Mouse (Mus musculus): Measurements from ENCODE around the gene Lnx2.

DNA sequence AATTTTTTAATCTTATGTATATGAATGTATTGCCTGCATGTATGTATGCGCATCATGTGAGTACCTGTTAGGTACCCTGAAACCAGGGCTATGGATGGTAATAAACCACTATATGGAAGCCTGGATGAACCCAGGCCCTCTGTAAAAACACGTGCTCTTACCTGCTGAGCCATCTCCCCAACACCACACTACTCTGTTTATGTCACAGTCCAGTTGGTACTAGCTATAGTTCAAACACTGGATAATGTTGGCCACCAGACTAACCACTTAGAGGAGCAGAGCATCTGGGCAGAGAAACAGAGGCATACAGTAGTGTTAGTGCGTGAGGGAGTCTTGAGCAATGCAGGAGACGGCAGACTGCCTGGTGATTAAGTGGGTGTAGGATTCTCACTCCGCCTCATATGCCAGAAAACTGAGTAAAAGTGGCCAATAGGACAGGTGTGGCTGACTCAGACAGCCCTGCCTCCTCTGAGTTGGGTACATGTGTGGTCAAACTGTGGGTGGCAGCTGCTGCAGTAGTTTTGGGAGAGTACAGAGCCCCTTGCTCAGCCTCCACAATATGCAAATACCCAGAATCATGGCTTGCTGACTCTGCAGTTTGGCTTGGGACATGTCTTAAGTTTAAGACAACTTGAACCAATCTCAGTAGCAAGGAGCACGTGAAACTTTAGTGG lies 20.7 kb downstream of the Lnx2 start:
- no peak for TF ChIP-seq HCFC1 (IDR thresholded peaks at IDR 0.05; ENCODE audit: borderline replicate concordance, insufficient read depth, low read length)
- TF ChIP-seq CHD2 (IDR thresholded peaks at IDR 0.05; ENCODE audit: low read depth, low read length), result no peak
- no peak for TF ChIP-seq ZNF384 (IDR thresholded peaks at IDR 0.05; ENCODE audit: low read depth, low read length)

Measured in ES-E14 (cell line).